Mouse (Mus musculus) cortical plate, adult 2 months (tissue): ENCODE measurements at regions not wholly inside any gene's neighbourhood (a gene's known extent, or its start where the extent isn't known, plus 50 kb on each side); places are given as distances from the start of the nearest gene placed in this dataset.

ENCODE experiments used
- CTCF ChIP-seq: fragments of 200-500 bp; IDR thresholded peaks from 2 replicates; pipeline ENCODE4 v1.5.1; 2011; ENCODE audit warnings: mild to moderate bottlenecking, control low read depth, low read length; ENCODE audit not compliant: insufficient read depth; ENCODE audit errors: extremely low read depth
- POLR2A ChIP-seq: fragments of 200-500 bp; IDR thresholded peaks from 2 replicates; pipeline ENCODE4 v1.6.1; 2011; ENCODE audit warnings: mild to moderate bottlenecking, low read length, control low read depth; ENCODE audit not compliant: insufficient read depth; ENCODE audit errors: extremely low read depth

- TF ChIP-seq POLR2A (no peak), CTCF (no peak)
These were observed 157.7 kb downstream of the Lrriq3 start for GRCm38 (mm10) chr3:155250904-155251303.
